ENCODE assay signal across 27 mouse cellular contexts in the genomic region with DNA sequence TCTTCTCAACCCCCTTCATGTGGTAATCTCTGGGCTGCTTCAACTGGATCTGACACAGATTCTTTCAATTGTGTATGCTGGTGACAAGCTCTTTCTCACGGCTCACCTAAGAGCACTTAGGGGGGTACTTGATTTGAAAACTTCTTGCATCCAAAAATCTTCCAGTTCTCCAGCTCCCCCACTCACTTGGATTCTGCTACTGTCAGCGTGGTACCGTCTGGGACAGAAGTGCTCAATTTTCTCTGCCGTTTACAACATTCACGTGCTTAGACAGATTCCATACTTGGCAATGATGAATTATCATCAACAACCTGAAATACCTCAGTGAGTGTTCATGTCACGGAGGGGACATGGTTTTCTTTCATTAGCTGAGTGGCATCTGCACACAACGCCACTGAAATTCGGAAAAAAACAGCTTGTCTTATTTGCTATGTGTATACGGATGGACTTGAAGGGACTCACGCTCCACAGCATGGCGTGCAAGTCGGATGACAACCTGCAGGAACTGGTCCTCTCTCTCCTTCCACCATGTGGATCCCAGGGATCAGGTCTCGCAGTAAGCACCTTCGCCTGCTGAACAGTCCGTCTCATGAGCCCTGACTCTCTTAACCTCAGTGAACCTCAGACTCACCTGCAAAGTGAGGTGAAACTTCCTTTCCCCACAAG.
DNase-seq lines count a peak whose midpoint lies in the region; ATAC-seq and TF ChIP-seq lines count a peak whose summit lies in the region.
"Had no signal": no experiment of that assay in that cellular context is flagged by ENCODE, and none has a peak within 500 bp of the region (broad histone marks: within the 10 kb centered on the region; RNA-seq: fewer than 3 reads in every experiment).

No protein-coding gene starts in this region.

- H3K27me3 ChIP-seq in forebrain, embryonic 15.5 days, result no peaks in the 10 kb centered on the region
- no peaks in the 10 kb centered on the region for H3K27me3 ChIP-seq in forebrain, embryonic 10.5 days (ENCODE audit: poor library complexity, severe bottlenecking)
- no peaks in the 10 kb centered on the region for H3K27me3 ChIP-seq in hindbrain, embryonic 11.5 days (ENCODE audit: control insufficient read depth, insufficient read depth, low read length)
- no peaks in the 10 kb centered on the region for H3K27me3 ChIP-seq in hindbrain, embryonic 12.5 days
- no peaks in the 10 kb centered on the region for H3K27me3 ChIP-seq in forebrain, embryonic 16.5 days (replicated peaks; ENCODE audit: control insufficient read depth, insufficient read depth, low read length)
- no peaks in the 10 kb centered on the region for H3K27me3 ChIP-seq in forebrain, postnatal 0 days (ENCODE audit: insufficient read depth, low read length)
- H3K27me3 ChIP-seq: embryonic facial prominence, embryonic 13.5 days; heart, embryonic 12.5 days; heart, embryonic 15.5 days; hindbrain, embryonic 15.5 days had no signal

- H3K9me3 ChIP-seq in forebrain, embryonic 15.5 days, result no peaks in the 10 kb centered on the region
- H3K9me3 ChIP-seq in forebrain, embryonic 10.5 days, result peaks cover 8% of the 10 kb centered on the region
- H3K9me3 ChIP-seq in hindbrain, embryonic 11.5 days (ENCODE audit: control insufficient read depth, low read length), result no peaks in the 10 kb centered on the region
- H3K9me3 ChIP-seq in hindbrain, embryonic 12.5 days (replicated peaks), result no peaks in the 10 kb centered on the region
- H3K9me3 ChIP-seq in forebrain, embryonic 16.5 days (ENCODE audit: control insufficient read depth, low read length), result no peaks in the 10 kb centered on the region
- H3K9me3 ChIP-seq in forebrain, postnatal 0 days (ENCODE audit: low read length), result no peaks in the 10 kb centered on the region
- H3K9me3 ChIP-seq: embryonic facial prominence, embryonic 10.5 days; embryonic facial prominence, embryonic 13.5 days; heart, embryonic 15.5 days; hindbrain, embryonic 10.5 days; hindbrain, embryonic 15.5 days had no signal

- no peak for TF ChIP-seq CTCF in forebrain, postnatal 0 days (IDR thresholded peaks at IDR 0.05; ENCODE audit: low read depth)

- 81% methylated on average over 15 of the region's 15 CpGs for WGBS in forebrain, embryonic 15.5 days
- 92% methylated on average over 15 of the region's 15 CpGs for WGBS in forebrain, embryonic 10.5 days
- 86% methylated on average over 15 of the region's 15 CpGs for WGBS in hindbrain, embryonic 11.5 days
- WGBS in hindbrain, embryonic 12.5 days, result 82% methylated on average over 15 of the region's 15 CpGs
- WGBS in forebrain, embryonic 16.5 days, result 73% methylated on average over 15 of the region's 15 CpGs
- 70% methylated on average over 15 of the region's 15 CpGs for WGBS in forebrain, postnatal 0 days

- no peak overlapping the region for H3K4me3 ChIP-seq in forebrain, embryonic 15.5 days
- no peak overlapping the region for H3K4me3 ChIP-seq in forebrain, embryonic 10.5 days
- H3K4me3 ChIP-seq in hindbrain, embryonic 11.5 days (ENCODE audit: low read depth, low read length), result no peak overlapping the region
- H3K4me3 ChIP-seq in hindbrain, embryonic 12.5 days, result no peak overlapping the region
- H3K4me3 ChIP-seq in forebrain, embryonic 16.5 days (replicated peaks; ENCODE audit: low read length), result no peak overlapping the region
- H3K4me3 ChIP-seq in forebrain, postnatal 0 days (ENCODE audit: low read depth, low read length), result no peak overlapping the region
- H3K4me3 ChIP-seq: embryonic facial prominence, embryonic 10.5 days; embryonic facial prominence, embryonic 13.5 days; erythroblast, embryonic 14.5 days; heart, embryonic 12.5 days; heart, embryonic 15.5 days; hindbrain, embryonic 10.5 days; hindbrain, embryonic 15.5 days had no signal

- H3K4me2 ChIP-seq in forebrain, embryonic 15.5 days (replicated peaks), result no peak overlapping the region
- no peak overlapping the region for H3K4me2 ChIP-seq in hindbrain, embryonic 11.5 days (replicated peaks; ENCODE audit: low read depth, low read length)
- H3K4me2 ChIP-seq in hindbrain, embryonic 12.5 days (replicated peaks), result no peak overlapping the region
- H3K4me2 ChIP-seq in forebrain, embryonic 16.5 days (ENCODE audit: low read length), result no peak overlapping the region
- no peak overlapping the region for H3K4me2 ChIP-seq in forebrain, postnatal 0 days (ENCODE audit: low read depth)
- H3K4me2 ChIP-seq: embryonic facial prominence, embryonic 13.5 days; heart, embryonic 12.5 days; heart, embryonic 15.5 days; hindbrain, embryonic 15.5 days had no signal

- no peaks in the 10 kb centered on the region for H3K36me3 ChIP-seq in forebrain, embryonic 15.5 days
- peaks cover 8% of the 10 kb centered on the region; the same call in 1 of the 2 replicates for H3K36me3 ChIP-seq in forebrain, embryonic 10.5 days (replicated peaks)
- H3K36me3 ChIP-seq in hindbrain, embryonic 11.5 days (ENCODE audit: control insufficient read depth, insufficient read depth, low read length), result no peaks in the 10 kb centered on the region
- no peaks in the 10 kb centered on the region for H3K36me3 ChIP-seq in hindbrain, embryonic 12.5 days
- H3K36me3 ChIP-seq in forebrain, embryonic 16.5 days (ENCODE audit: control insufficient read depth, insufficient read depth), result no peaks in the 10 kb centered on the region
- H3K36me3 ChIP-seq in forebrain, postnatal 0 days (ENCODE audit: insufficient read depth), result no peaks in the 10 kb centered on the region
- H3K36me3 ChIP-seq: heart, embryonic 12.5 days; heart, embryonic 15.5 days; hindbrain, embryonic 15.5 days had no signal

- no peak for DNase-seq in forebrain, embryonic 10.5 days (ENCODE audit: extremely low spot score, low spot score)
- no peak for DNase-seq in hindbrain, embryonic 11.5 days (ENCODE audit: low spot score)
- DNase-seq in forebrain, postnatal 0 days, result no peak
- DNase-seq: adrenal gland, adult 2 months; adrenal gland, postnatal 14 days; cerebellum, adult 11-12 months; cerebellum, adult 8-10 months; cerebellum, postnatal 10 days; cerebellum, postnatal 36 days; embryo, embryonic 11 days; gastrocnemius, postnatal 10 days; gastrocnemius, postnatal 36 days; heart, postnatal 10 days; heart, postnatal 36 days; kidney, adult 2 months had no signal

- no peak for ATAC-seq in forebrain, embryonic 15.5 days (replicated peaks)
- ATAC-seq in hindbrain, embryonic 11.5 days (ENCODE audit: low FRiP score), result no peak
- ATAC-seq in hindbrain, embryonic 12.5 days (ENCODE audit: low FRiP score), result no peak
- ATAC-seq in forebrain, embryonic 16.5 days, result no peak
- ATAC-seq in forebrain, postnatal 0 days, result peak; percentile 52
- ATAC-seq: CD4-positive, CD25-positive, alpha-beta regulatory T cell, adult 4 months; intestine, postnatal 0 days had no signal

- no peak overlapping the region for H3K9ac ChIP-seq in forebrain, embryonic 15.5 days (replicated peaks)
- no peak overlapping the region for H3K9ac ChIP-seq in hindbrain, embryonic 11.5 days (ENCODE audit: low read depth, low read length)
- no peak overlapping the region for H3K9ac ChIP-seq in hindbrain, embryonic 12.5 days
- no peak overlapping the region for H3K9ac ChIP-seq in forebrain, embryonic 16.5 days (replicated peaks; ENCODE audit: low read depth, low read length)
- no peak overlapping the region for H3K9ac ChIP-seq in forebrain, postnatal 0 days
- H3K9ac ChIP-seq: embryonic facial prominence, embryonic 13.5 days; heart, embryonic 12.5 days; heart, embryonic 15.5 days; hindbrain, embryonic 15.5 days had no signal

- H3K27ac ChIP-seq in forebrain, embryonic 15.5 days (replicated peaks), result 0 out of 2 replicates have a peak overlapping the region, but pooled peaks have one; percentile 27
- no peak overlapping the region for H3K27ac ChIP-seq in forebrain, embryonic 10.5 days
- H3K27ac ChIP-seq in hindbrain, embryonic 11.5 days (ENCODE audit: low read depth, low read length), result 0 out of 2 replicates have a peak overlapping the region, but pooled peaks have one; percentile 11
- H3K27ac ChIP-seq in hindbrain, embryonic 12.5 days, result no peak overlapping the region
- H3K27ac ChIP-seq in forebrain, embryonic 16.5 days (ENCODE audit: low read length), result peak overlapping the region; percentile 25; the same call in 1 of the 2 replicates
- H3K27ac ChIP-seq in forebrain, postnatal 0 days (ENCODE audit: low read depth, low read length), result no peak overlapping the region
- H3K27ac ChIP-seq: embryonic facial prominence, embryonic 10.5 days; embryonic facial prominence, embryonic 13.5 days; heart, embryonic 15.5 days; hindbrain, embryonic 10.5 days; hindbrain, embryonic 15.5 days had no signal

- peaks cover 44% of the 10 kb centered on the region for H3K4me1 ChIP-seq in forebrain, embryonic 15.5 days
- peaks cover 28% of the 10 kb centered on the region for H3K4me1 ChIP-seq in forebrain, embryonic 10.5 days
- H3K4me1 ChIP-seq in hindbrain, embryonic 11.5 days (replicated peaks; ENCODE audit: control insufficient read depth, insufficient read depth, low read length), result no peaks in the 10 kb centered on the region; the same call in 1 of the 2 replicates
- peaks cover 25% of the 10 kb centered on the region for H3K4me1 ChIP-seq in hindbrain, embryonic 12.5 days
- H3K4me1 ChIP-seq in forebrain, embryonic 16.5 days (replicated peaks; ENCODE audit: control insufficient read depth, insufficient read depth, low read length), result peaks cover 32% of the 10 kb centered on the region
- peaks cover 12% of the 10 kb centered on the region; the same call in 1 of the 2 replicates for H3K4me1 ChIP-seq in forebrain, postnatal 0 days (ENCODE audit: insufficient read depth)

Comparison
In these comparisons a context has a peak if more than half of its experiments do, and no peak if none do; other contexts are left out.
1. H3K27ac ChIP-seq: peak in forebrain, embryonic 15.5 days (single experiment), hindbrain, embryonic 11.5 days (single experiment) and forebrain, embryonic 16.5 days (single experiment); none in forebrain, embryonic 10.5 days (single experiment), hindbrain, embryonic 12.5 days (single experiment) and forebrain, postnatal 0 days (single experiment).